Mouse (Mus musculus): ENCODE results near the gene Spin2f. TPM values are rescaled to one million over a fixed set of nuclear protein-coding genes. Genes with fewer than 3 reads are reported as not detected.

Gene Spin2f
- polyA plus RNA-seq (2012; rRNA removed): not detected in 2 replicates

GRCm38 (mm10) chrX:31253594-31253993 lies at the start of gene Spin2f:
Spin2f (plus strand) TSS chrX:31253894.

Other genes starting within 250 kb of the Spin2f start
- gene Btbd35f29, start 136.2 kb upstream of the Spin2f start, polyA plus RNA-seq (2012; rRNA removed): not detected in 2 replicates
- not detected in 2 replicates for gene Btbd35f26, start 82.6 kb downstream of the Spin2f start, polyA plus RNA-seq (2012; rRNA removed)
- gene Btbd35f19, start 130.0 kb downstream of the Spin2f start, polyA plus RNA-seq (2012; rRNA removed): not detected in 2 replicates

Measured in stomach, adult 2 months (tissue).